23 mouse cellular contexts compared by ENCODE assay signal in the genomic region with DNA sequence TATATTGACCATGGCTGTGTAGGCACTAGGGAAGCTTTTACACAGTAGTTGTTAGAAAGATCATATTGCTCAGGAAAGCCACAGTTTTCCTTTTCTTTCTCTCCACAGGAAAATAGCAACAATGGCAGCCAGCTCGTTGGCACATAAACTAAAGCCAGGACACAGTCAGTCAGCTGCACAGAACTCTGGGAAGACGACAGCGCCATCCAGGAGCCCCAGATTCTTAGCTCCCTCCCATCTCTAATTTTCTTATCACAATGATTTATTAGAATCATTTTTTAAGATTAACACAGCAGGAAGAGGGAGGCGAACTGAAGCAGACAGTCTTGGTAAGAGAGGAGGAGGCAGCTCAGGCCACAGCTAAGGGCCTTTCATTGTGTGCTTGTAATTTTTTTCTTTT. TPM values are rescaled to one million over a fixed set of nuclear protein-coding genes. Genes with fewer than 3 reads are reported as not detected.
DNase-seq lines count a peak whose midpoint lies in the region; ATAC-seq and TF ChIP-seq lines count a peak whose summit lies in the region.
"Had no signal": no experiment of that assay in that cellular context is flagged by ENCODE, and none has a peak within 500 bp of the region (broad histone marks: within the 10 kb centered on the region; RNA-seq: fewer than 3 reads in every experiment).

No protein-coding gene starts in this region.

- H3K27me3 ChIP-seq in forebrain, embryonic 15.5 days = no peaks in the 10 kb centered on the region
- no peaks in the 10 kb centered on the region for H3K27me3 ChIP-seq in forebrain, embryonic 10.5 days (ENCODE audit: poor library complexity, severe bottlenecking)
- H3K27me3 ChIP-seq in kidney, postnatal 0 days (ENCODE audit: insufficient read depth, low read length) = no peaks in the 10 kb centered on the region
- no peaks in the 10 kb centered on the region for H3K27me3 ChIP-seq in kidney, embryonic 16.5 days (ENCODE audit: insufficient read depth, low read length)
- H3K27me3 ChIP-seq: heart, embryonic 12.5 days; heart, embryonic 15.5 days had no signal

- no peak for ATAC-seq in forebrain, embryonic 15.5 days (replicated peaks)
- ATAC-seq in kidney, postnatal 0 days (replicated peaks; ENCODE audit: low FRiP score, low read depth) = no peak
- no peak for ATAC-seq in kidney, embryonic 16.5 days (ENCODE audit: low FRiP score, low TSS enrichment)
- ATAC-seq: activated CD4-positive, CD25-positive, alpha-beta regulatory T cell, adult 4 months; forebrain, embryonic 14.5 days; hindbrain, postnatal 0 days had no signal

- H3K9me3 ChIP-seq in forebrain, embryonic 15.5 days = no peaks in the 10 kb centered on the region
- no peaks in the 10 kb centered on the region for H3K9me3 ChIP-seq in forebrain, embryonic 10.5 days
- no peaks in the 10 kb centered on the region for H3K9me3 ChIP-seq in kidney, postnatal 0 days (replicated peaks; ENCODE audit: low read length)
- H3K9me3 ChIP-seq in kidney, embryonic 16.5 days (ENCODE audit: low read length) = no peaks in the 10 kb centered on the region; the same call in 1 of the 2 replicates
- H3K9me3 ChIP-seq: heart, embryonic 15.5 days had no signal

- H3K4me2 ChIP-seq in forebrain, embryonic 15.5 days (replicated peaks) = no peak overlapping the region
- H3K4me2 ChIP-seq in kidney, postnatal 0 days (ENCODE audit: low read length) = no peak overlapping the region
- H3K4me2 ChIP-seq in kidney, embryonic 16.5 days (replicated peaks; ENCODE audit: low read depth, low read length) = no peak overlapping the region
- H3K4me2 ChIP-seq: heart, embryonic 12.5 days; heart, embryonic 15.5 days; hindbrain, embryonic 14.5 days had no signal

- DNase-seq in forebrain, embryonic 10.5 days (ENCODE audit: extremely low spot score, low spot score) = no peak
- DNase-seq in kidney, adult 11 months = peak; percentile 20
- no peak for DNase-seq in kidney, adult 18-20 months
- peak; percentile 41 for DNase-seq in kidney, postnatal 0 days (ENCODE audit: low spot score)
- DNase-seq in kidney, postnatal 25 days = peak; percentile 34 to 50
- no peak for DNase-seq in spleen, postnatal 36 days (ENCODE audit: low spot score in 2 of 2)
- DNase-seq: adrenal gland, adult 8-10 months; adrenal gland, postnatal 25 days; cerebellum, adult 18-20 months; cerebellum, adult 9-10 months; cerebellum, postnatal 14 days; gastrocnemius, postnatal 14 days; heart, adult 11 months; heart, postnatal 10 days; heart, postnatal 36 days had no signal

- no peak overlapping the region for H3K9ac ChIP-seq in forebrain, embryonic 15.5 days (replicated peaks)
- H3K9ac ChIP-seq in kidney, postnatal 0 days (ENCODE audit: low read depth, low read length) = no peak overlapping the region
- no peak overlapping the region for H3K9ac ChIP-seq in kidney, embryonic 16.5 days (replicated peaks; ENCODE audit: low read length)
- H3K9ac ChIP-seq: heart, embryonic 12.5 days; heart, embryonic 15.5 days; hindbrain, embryonic 14.5 days had no signal

- H3K4me3 ChIP-seq in forebrain, embryonic 15.5 days = no peak overlapping the region
- no peak overlapping the region for H3K4me3 ChIP-seq in forebrain, embryonic 10.5 days
- H3K4me3 ChIP-seq in kidney, postnatal 0 days (replicated peaks; ENCODE audit: low read depth, low read length) = no peak overlapping the region
- no peak overlapping the region for H3K4me3 ChIP-seq in kidney, embryonic 16.5 days (ENCODE audit: low read length)
- H3K4me3 ChIP-seq: heart, embryonic 12.5 days; heart, embryonic 15.5 days had no signal

- H3K4me1 ChIP-seq in forebrain, embryonic 15.5 days = 0 out of 2 replicates have a peak, but pooled peaks cover 8% of the 10 kb centered on the region
- H3K4me1 ChIP-seq in forebrain, embryonic 10.5 days = peaks cover 38% of the 10 kb centered on the region
- H3K4me1 ChIP-seq in kidney, postnatal 0 days (replicated peaks; ENCODE audit: insufficient read depth, low read length) = no peaks in the 10 kb centered on the region
- peaks cover 5% of the 10 kb centered on the region; the same call in 1 of the 2 replicates for H3K4me1 ChIP-seq in kidney, embryonic 16.5 days (ENCODE audit: insufficient read depth, low read length)

- 0 out of 2 replicates have a peak overlapping the region, but pooled peaks have one; percentile 19 for H3K27ac ChIP-seq in forebrain, embryonic 15.5 days (replicated peaks)
- H3K27ac ChIP-seq in forebrain, embryonic 10.5 days = no peak overlapping the region
- H3K27ac ChIP-seq in kidney, postnatal 0 days = no peak overlapping the region
- no peak overlapping the region for H3K27ac ChIP-seq in kidney, embryonic 16.5 days (ENCODE audit: low read length)
- H3K27ac ChIP-seq: heart, embryonic 15.5 days; hindbrain, embryonic 14.5 days; hindbrain, postnatal 0 days had no signal

- TF ChIP-seq CTCF in kidney, postnatal 0 days (IDR thresholded peaks at IDR 0.05; ENCODE audit: low read depth) = no peak

- WGBS in forebrain, embryonic 15.5 days = 53% methylated on average over 4 of the region's 4 CpGs
- 87% methylated on average over 4 of the region's 4 CpGs for whole genome bisulfite sequencing in forebrain, embryonic 10.5 days
- 63% methylated on average over 4 of the region's 4 CpGs for WGBS in kidney, postnatal 0 days
- WGBS in kidney, embryonic 16.5 days = 51% methylated on average over 4 of the region's 4 CpGs

- no peaks in the 10 kb centered on the region for H3K36me3 ChIP-seq in forebrain, embryonic 15.5 days
- H3K36me3 ChIP-seq in forebrain, embryonic 10.5 days (replicated peaks) = no peaks in the 10 kb centered on the region
- no peaks in the 10 kb centered on the region for H3K36me3 ChIP-seq in kidney, postnatal 0 days (ENCODE audit: insufficient read depth, low read length)
- H3K36me3 ChIP-seq in kidney, embryonic 16.5 days (ENCODE audit: insufficient read depth, low read length) = no peaks in the 10 kb centered on the region
- H3K36me3 ChIP-seq: heart, embryonic 15.5 days had no signal

RNA-seq across cellular contexts. Expression of gene Rftn1, which starts 58.8 kb away (rescaled TPM):
- 21.9 and 23.6 TPM in 2 replicates for polyA plus RNA-seq in forebrain, embryonic 15.5 days (2015; fragmentation: Nextera tagmentation; extraction: Ambion mirVana)
- polyA plus RNA-seq in forebrain, embryonic 10.5 days (2016; fragmentation: Nextera tagmentation; extraction: Ambion mirVana) = 8.3 and 10.2 TPM in 2 replicates
- polyA plus RNA-seq in kidney, postnatal 0 days (2015; fragmentation: Nextera tagmentation; extraction: Ambion mirVana) = 11.8 and 13.8 TPM in 2 replicates
- polyA plus RNA-seq in kidney, embryonic 16.5 days (2015; fragmentation: Nextera tagmentation; extraction: Ambion mirVana) = 12.5 and 13.9 TPM in 2 replicates

Comparison
In these comparisons a context has a peak if more than half of its experiments do, and no peak if none do; other contexts are left out.
1. DNase-seq: peak in kidney, adult 11 months (single experiment), kidney, postnatal 0 days (single experiment) and kidney, postnatal 25 days (2 of 2); none in forebrain, embryonic 10.5 days (single experiment), kidney, adult 18-20 months (single experiment) and spleen, postnatal 36 days (0 of 2).